Mouse (Mus musculus) liver, adult 2 months (tissue): ENCODE results near the gene Cnot11.

Experiments used
- CTCF ChIP-seq: fragments of 200-500 bp; IDR thresholded peaks from 2 replicates; pipeline ENCODE4 v1.5.1; 2011; ENCODE audit warnings: low read depth, low read length, control low read depth
- POLR2A ChIP-seq: fragments of 200-500 bp; IDR thresholded peaks from 2 replicates; pipeline ENCODE4 v1.6.1; 2011; ENCODE audit warnings: low read length, control low read depth; ENCODE audit not compliant: insufficient read depth; ENCODE audit errors: extremely low read depth

GRCm38 (mm10) chr1:39546160-39546866 lies 11.5 kb downstream of the Cnot11 start:
- no peak for TF ChIP-seq CTCF
- TF ChIP-seq POLR2A = no peak
